Mouse (Mus musculus) intestine, postnatal 0 days (tissue): ENCODE data around the gene Gab1. TPM values are rescaled to one million over a fixed set of nuclear protein-coding genes. Genes with fewer than 3 reads are reported as not detected.

Experiments
- ATAC-seq: fragments of 200-750 bp; cut with Nextera tagmentation; 2 replicates; pipeline ENCODE4 v1.8.0; 2017; ENCODE audit warnings: mild to moderate bottlenecking, moderate TSS enrichment, moderate library complexity
- H3K27ac ChIP-seq: fragments of 300-500 bp; sonication (generic); 2 replicates; pipeline ENCODE4 v1.5.1; 2014; ENCODE audit warnings: mild to moderate bottlenecking, low read depth, low read length, moderate library complexity
- H3K27me3 ChIP-seq: fragments of 300-500 bp; sonication (generic); replicated peaks from 2 replicates; pipeline ENCODE4 v1.6.1; 2014; ENCODE audit warnings: low read length, mixed read lengths; ENCODE audit not compliant: control insufficient read depth, insufficient read depth
- H3K36me3 ChIP-seq: fragments of 300-500 bp; sonication (generic); 2 replicates; pipeline ENCODE4 v1.6.1; 2014; ENCODE audit warnings: mild to moderate bottlenecking, moderate library complexity; ENCODE audit not compliant: control insufficient read depth, insufficient read depth
- H3K4me1 ChIP-seq: fragments of 300-500 bp; sonication (generic); replicated peaks from 2 replicates; pipeline ENCODE4 v1.6.1; 2014; ENCODE audit warnings: antibody characterized with exemption, low read length, mixed read lengths; ENCODE audit not compliant: control insufficient read depth, insufficient read depth
- H3K4me2 ChIP-seq: fragments of 300-500 bp; sonication (generic); replicated peaks from 2 replicates; pipeline ENCODE4 v1.6.1; 2014; ENCODE audit warnings: low read depth, mild to moderate bottlenecking, moderate library complexity
- H3K4me3 ChIP-seq: fragments of 300-500 bp; sonication (generic); 2 replicates; pipeline ENCODE4 v1.5.1; 2014; ENCODE audit warnings: low read depth, low read length
- H3K9ac ChIP-seq: fragments of 300-500 bp; sonication (generic); 2 replicates; pipeline ENCODE4 v1.6.1; 2014; ENCODE audit warnings: mild to moderate bottlenecking, low read depth, low read length
- H3K9me3 ChIP-seq: fragments of 300-500 bp; sonication (generic); 2 replicates; pipeline ENCODE4 v1.6.1; 2016; ENCODE audit warnings: mixed run types; ENCODE audit not compliant: control insufficient read depth
- CTCF ChIP-seq: sonication (generic); IDR thresholded peaks from 2 replicates; pipeline ENCODE4 v1.5.1; 2016; ENCODE audit warnings: low read depth, mild to moderate bottlenecking, control low read depth, antibody characterized with exemption, moderate library complexity
- WGBS: fragments of 180-500 bp; shearing (Covaris S2); extraction: QIAGEN DNeasy Blood & Tissue Kit; methylation state at CpG from one replicate; pipeline ENCODE4 v1.1.7; 2014; 5-methylcytosine and 5-hydroxymethylcytosine counted together
- polyA plus RNA-seq: library from polyadenylated mRNA; unstranded; fragments of >200 nt; fragmentation: Nextera tagmentation; extraction: Ambion mirVana; gene quantifications from 2 replicates; pipeline ENCODE4 v1.2.1, GENCODE M21; 2015

Gene Gab1
- polyA plus RNA-seq, 1 experiment from 2014 or later, result 9.1 TPM

DNA sequence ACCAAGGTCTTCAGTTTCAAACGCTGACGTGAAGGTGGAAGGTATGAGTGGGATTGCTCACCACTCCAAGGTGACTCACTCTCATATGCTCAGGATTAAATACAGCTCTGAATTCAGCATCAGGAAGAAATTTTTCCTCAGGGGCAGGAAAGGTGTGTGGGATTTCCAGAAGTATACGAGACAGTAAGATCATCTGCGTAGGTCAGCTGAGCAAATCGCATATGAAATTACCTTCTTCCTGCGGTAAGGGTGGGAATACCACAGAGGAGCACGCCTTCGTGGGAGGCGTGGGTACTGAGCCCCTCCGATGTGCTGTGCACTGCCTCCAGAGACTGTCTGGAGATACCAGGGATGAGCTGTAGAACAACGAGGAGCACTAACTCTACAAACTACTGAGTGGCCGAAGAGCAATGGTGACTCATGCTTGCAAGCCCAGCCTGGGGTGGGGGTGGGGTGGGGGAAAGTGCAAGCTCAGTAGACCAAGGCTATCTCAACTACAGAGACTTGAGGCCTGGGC is 22.4 kb downstream of the Gab1 start:
- Histone ChIP-seq H3K9me3 (no peaks in the 10 kb centered on the region), H3K36me3 (no peaks in the 10 kb centered on the region), H3K27me3 (no peaks in the 10 kb centered on the region), H3K4me1 (peaks cover 7% of the 10 kb centered on the region; the same call in 1 of the 2 replicates), H3K4me2 (peak overlapping the region; percentile 41; the same call in 1 of the 2 replicates), H3K4me3 (no peak overlapping the region), H3K9ac (no peak overlapping the region), H3K27ac (peak overlapping the region; percentile 21; the same call in 1 of the 2 replicates)
- no peak for TF ChIP-seq CTCF
- peak; percentile 76 for ATAC-seq
- WGBS, result 58% methylated on average over 12 of the region's 12 CpGs

DNA sequence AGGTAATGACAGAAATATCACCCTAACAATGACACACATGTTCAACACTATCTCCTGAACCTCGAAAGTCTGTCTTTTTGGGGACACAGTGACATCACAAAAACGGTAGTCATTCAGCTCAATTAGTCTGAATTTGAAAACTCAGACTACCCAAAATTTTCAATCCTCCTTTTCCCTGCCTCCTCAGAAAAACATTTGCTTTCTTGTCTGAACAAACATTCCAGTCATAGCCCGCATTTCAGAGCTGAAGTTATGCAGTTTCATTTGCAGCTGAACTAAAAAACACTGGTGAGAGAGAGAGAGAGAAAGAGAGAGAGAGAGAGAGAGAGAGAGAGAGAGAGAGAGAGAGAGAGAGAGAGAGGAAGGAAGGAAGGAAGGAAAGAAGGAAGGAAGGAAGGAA is 23.2 kb downstream of the Gab1 start:
- Histone ChIP-seq H3K4me2 (0 out of 2 replicates have a peak overlapping the region, but pooled peaks have one; percentile 9), H3K4me3 (no peak overlapping the region), H3K9me3 (no peaks in the 10 kb centered on the region), H3K27ac (no peak overlapping the region), H3K4me1 (peaks cover 7% of the 10 kb centered on the region; the same call in 1 of the 2 replicates), H3K36me3 (no peaks in the 10 kb centered on the region), H3K9ac (no peak overlapping the region), H3K27me3 (no peaks in the 10 kb centered on the region)
- no peak for ATAC-seq
- WGBS, result 53% methylated on average over 3 of the region's 3 CpGs
- TF ChIP-seq CTCF, result no peak

DNA sequence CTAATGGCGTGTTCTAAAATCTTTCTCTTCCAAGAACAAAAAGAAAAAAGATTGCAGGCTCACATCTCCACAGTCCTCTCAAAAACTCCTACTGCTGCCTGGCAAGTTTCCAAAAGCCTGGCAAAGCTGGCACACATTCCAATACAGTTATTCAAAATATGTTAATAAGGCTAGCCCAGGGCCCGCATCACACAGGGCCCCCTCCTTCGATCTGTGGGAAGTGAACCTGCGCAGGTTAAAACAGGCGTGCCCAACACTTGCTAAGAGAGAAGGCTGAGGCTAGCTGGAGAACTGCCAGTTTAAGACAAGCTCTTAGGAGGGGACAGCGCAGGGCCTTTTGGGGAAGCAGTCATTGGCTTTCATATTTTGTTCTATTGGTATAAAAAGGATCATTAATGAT is 23.7 kb downstream of the Gab1 start:
- Histone ChIP-seq H3K27me3 (no peaks in the 10 kb centered on the region), H3K4me3 (no peak overlapping the region), H3K36me3 (no peaks in the 10 kb centered on the region), H3K27ac (no peak overlapping the region), H3K9me3 (no peaks in the 10 kb centered on the region), H3K4me2 (0 out of 2 replicates have a peak overlapping the region, but pooled peaks have one; percentile 9), H3K4me1 (peaks cover 7% of the 10 kb centered on the region; the same call in 1 of the 2 replicates), H3K9ac (no peak overlapping the region)
- ATAC-seq, result no peak
- 63% methylated on average over 6 of the region's 6 CpGs for WGBS
- no peak for TF ChIP-seq CTCF

GRCm38 (mm10) chr8:80853622-80854021 is 26.7 kb downstream of the Gab1 start:
- Histone ChIP-seq H3K4me2 (peak overlapping the region; percentile 44), H3K27me3 (no peaks in the 10 kb centered on the region), H3K9ac (no peak overlapping the region), H3K9me3 (no peaks in the 10 kb centered on the region), H3K4me1 (peaks cover 3% of the 10 kb centered on the region; the same call in 1 of the 2 replicates), H3K4me3 (no peak overlapping the region), H3K27ac (no peak overlapping the region), H3K36me3 (no peaks in the 10 kb centered on the region)
- WGBS, result 37% methylated on average over 13 of the region's 13 CpGs
- ATAC-seq, result peak; percentile 29; the same call in 1 of the 2 replicates
- no peak for TF ChIP-seq CTCF

DNA sequence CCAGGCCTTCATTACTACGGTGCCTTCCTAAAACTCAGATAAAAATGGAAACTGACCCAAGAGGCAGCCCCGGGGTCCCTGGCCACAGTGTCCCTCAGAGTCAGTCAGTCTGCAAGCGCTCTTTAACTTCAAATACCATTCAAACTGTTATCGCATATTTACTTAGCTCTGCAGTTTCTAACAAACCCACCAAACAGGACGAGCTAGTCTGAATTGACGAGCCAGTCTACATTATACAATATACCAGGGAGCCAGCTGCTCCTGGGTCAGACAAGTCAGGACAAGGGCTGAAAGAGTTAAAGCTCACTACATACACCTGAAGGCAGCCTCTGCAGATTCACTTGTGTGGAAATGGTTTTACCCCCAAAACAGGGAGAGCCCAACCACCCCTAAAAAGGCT is 27.1 kb downstream of the Gab1 start:
- WGBS, result 41% methylated on average over 6 of the region's 6 CpGs
- peak; percentile 64 for ATAC-seq
- no peaks in the 10 kb centered on the region for H3K27me3 ChIP-seq
- no peaks in the 10 kb centered on the region for H3K36me3 ChIP-seq
- no peak overlapping the region; the same call in 1 of the 2 replicates for H3K9ac ChIP-seq
- TF ChIP-seq CTCF, result no peak
- H3K4me3 ChIP-seq, result no peak overlapping the region
- H3K9me3 ChIP-seq, result no peaks in the 10 kb centered on the region
- peak overlapping the region; percentile 44 for H3K4me2 ChIP-seq
- peak overlapping the region; percentile 41; the same call in 1 of the 2 replicates for H3K27ac ChIP-seq
- peaks cover 3% of the 10 kb centered on the region; the same call in 1 of the 2 replicates for H3K4me1 ChIP-seq

GRCm38 (mm10) chr8:80852412-80853165 is 27.7 kb downstream of the Gab1 start:
- Histone ChIP-seq H3K36me3 (no peaks in the 10 kb centered on the region), H3K4me3 (no peak overlapping the region), H3K4me2 (peak overlapping the region; percentile 44), H3K27me3 (no peaks in the 10 kb centered on the region), H3K9ac (no peak overlapping the region; the same call in 1 of the 2 replicates), H3K4me1 (0 out of 2 replicates have a peak, but pooled peaks cover 3% of the 10 kb centered on the region), H3K9me3 (no peaks in the 10 kb centered on the region), H3K27ac (peak overlapping the region; percentile 41; the same call in 1 of the 2 replicates)
- 40% methylated on average over 9 of the region's 9 CpGs for WGBS
- ATAC-seq, result peak; percentile 62
- TF ChIP-seq CTCF, result no peak
